Mouse (Mus musculus): Measurements from ENCODE around the gene B3galt4.

DNA sequence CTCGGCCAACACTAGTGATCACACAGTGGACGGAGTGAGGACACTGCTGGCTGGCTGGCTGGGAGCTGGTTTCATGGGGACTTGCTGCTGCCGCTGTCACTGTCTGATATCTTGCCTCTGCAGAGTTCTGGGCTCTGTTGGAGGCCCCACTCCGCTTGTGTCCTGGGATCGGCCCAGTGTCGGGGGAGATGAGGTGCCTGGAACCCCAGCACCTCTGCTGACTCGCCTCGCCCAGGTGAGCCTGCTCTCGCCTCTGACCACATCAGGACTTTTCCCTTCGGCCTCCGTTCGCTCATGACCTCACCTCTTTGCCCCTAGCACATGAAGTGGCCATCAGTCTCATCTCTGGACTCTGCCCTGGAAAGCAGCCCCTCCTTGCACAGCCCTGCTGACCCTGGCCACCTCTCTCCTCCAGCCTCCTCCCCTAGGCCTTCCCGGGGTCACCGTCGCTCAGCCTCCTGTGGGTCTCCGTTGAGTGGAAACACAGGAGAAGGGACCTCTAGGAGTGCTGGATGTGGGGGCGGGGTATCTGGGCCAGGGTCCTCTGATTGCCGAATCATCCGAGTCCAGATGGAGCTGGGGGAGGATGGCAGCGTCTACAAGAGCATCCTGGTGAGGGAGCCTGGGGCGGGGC, 15.7 kb downstream of the B3galt4 start:
- no peak for TF ChIP-seq ZNF384 (IDR thresholded peaks at IDR 0.05; ENCODE audit: low read depth, low read length)
- no peak for TF ChIP-seq HCFC1 (IDR thresholded peaks at IDR 0.05; ENCODE audit: borderline replicate concordance, insufficient read depth, low read length)
- TF ChIP-seq ZC3H11A (IDR thresholded peaks at IDR 0.05; ENCODE audit: borderline replicate concordance, low read depth, low read length): no peak
- no peak for TF ChIP-seq MAFK (IDR thresholded peaks at IDR 0.05; ENCODE audit: insufficient read depth, low read depth, low read length)

Measured in ES-E14 (cell line).